Mouse (Mus musculus): ENCODE results near the gene Klrb1. TPM values are rescaled to one million over a fixed set of nuclear protein-coding genes. Genes with fewer than 3 reads are reported as not detected.
"Not testable (repeated sequence)": the region's sequence is repeated elsewhere in the genome, so short reads cannot be mapped to it uniquely, and the experiment has no call there.

The Klrb1 gene
- not detected for total RNA-seq (2021)
- long read RNA-seq, experiment 1, result 0 reads
- long read RNA-seq, experiment 2, result 0 reads

GRCm38 (mm10) chr6:128722959-128723358 lies at the start of gene Klrb1:
Gene Klrb1 (minus strand): TSS chr6:128723059.
- DNase-seq (ENCODE audit: low spot score in 2 of 2), result no peak

- no peak for DNase-seq (ENCODE audit: low spot score in 2 of 2)
Measured at GRCm38 (mm10) chr6:128769481-128770253, 46.8 kb upstream of the Klrb1 start.

- DNase-seq (ENCODE audit: low spot score in 2 of 2), result no peak
Measured at GRCm38 (mm10) chr6:128768047-128768446, 45.2 kb upstream of the Klrb1 start.

GRCm38 (mm10) chr6:128766486-128767254 lies 43.8 kb upstream of the Klrb1 start:
- DNase-seq (ENCODE audit: low spot score in 2 of 2), result not testable (repeated sequence)

GRCm38 (mm10) chr6:128765211-128765610 lies 42.4 kb upstream of the Klrb1 start:
- DNase-seq (ENCODE audit: low spot score in 2 of 2), result no peak

- DNase-seq (ENCODE audit: low spot score in 2 of 2), result no peak
Measured at GRCm38 (mm10) chr6:128764598-128764997, 41.7 kb upstream of the Klrb1 start.

- DNase-seq (ENCODE audit: low spot score in 2 of 2), result peak; percentile 70 to 91
Measured at GRCm38 (mm10) chr6:128763736-128764523, 41.1 kb upstream of the Klrb1 start.

- not testable (repeated sequence) for DNase-seq (ENCODE audit: low spot score in 2 of 2)
Measured at GRCm38 (mm10) chr6:128762892-128763670, 40.2 kb upstream of the Klrb1 start.

GRCm38 (mm10) chr6:128761144-128761540 lies 38.3 kb upstream of the Klrb1 start:
- DNase-seq (ENCODE audit: low spot score in 2 of 2), result no peak

GRCm38 (mm10) chr6:128760416-128761143 lies 37.7 kb upstream of the Klrb1 start:
- peak; percentile 68 to 76 for DNase-seq (ENCODE audit: low spot score in 2 of 2)

GRCm38 (mm10) chr6:128760016-128760415 lies 37.2 kb upstream of the Klrb1 start:
- DNase-seq (ENCODE audit: low spot score in 2 of 2), result peak; percentile 82 to 88

- no peak for DNase-seq (ENCODE audit: low spot score in 2 of 2)
Measured at GRCm38 (mm10) chr6:128759221-128759950, 36.5 kb upstream of the Klrb1 start.

- DNase-seq (ENCODE audit: low spot score in 2 of 2), result not testable (repeated sequence)
Measured at GRCm38 (mm10) chr6:128755402-128755763, 32.5 kb upstream of the Klrb1 start.

GRCm38 (mm10) chr6:128754748-128755401 lies 32.0 kb upstream of the Klrb1 start:
- not testable (repeated sequence) for DNase-seq (ENCODE audit: low spot score in 2 of 2)

- DNase-seq (ENCODE audit: low spot score in 2 of 2), result not testable (repeated sequence)
Measured at GRCm38 (mm10) chr6:128754265-128754664, 31.4 kb upstream of the Klrb1 start.

- DNase-seq (ENCODE audit: low spot score in 2 of 2), result peak; percentile 36 to 62
Measured at GRCm38 (mm10) chr6:128753610-128754224, 30.9 kb upstream of the Klrb1 start.

- DNase-seq (ENCODE audit: low spot score in 2 of 2), result not testable (repeated sequence)
Measured at GRCm38 (mm10) chr6:128747006-128747405, 24.1 kb upstream of the Klrb1 start.

- no peak for DNase-seq (ENCODE audit: low spot score in 2 of 2)
Measured at GRCm38 (mm10) chr6:128737445-128737844, 14.6 kb upstream of the Klrb1 start.
